Mouse (Mus musculus): Measurements from ENCODE around the gene Bmper. TPM values are rescaled to one million over a fixed set of nuclear protein-coding genes. Genes with fewer than 3 reads are reported as not detected.
A peak's percentile ranks its signal among the peaks of the same experiment; 100 is the strongest.

Gene Bmper
- polyA plus RNA-seq, 1 experiment from 2014 or later, result 30.6 TPM

- peak overlapping the region; percentile 77 for H3K4me3 ChIP-seq (ENCODE audit: low read length)
- 1% methylated on average over 21 of the region's 26 CpGs for WGBS
- H3K4me2 ChIP-seq (ENCODE audit: low read depth, low read length), result peak overlapping the region; percentile 95
- peaks cover 26% of the 10 kb centered on the region for H3K27me3 ChIP-seq (ENCODE audit: control insufficient read depth, insufficient read depth, low read depth, low read length)
- peak overlapping the region; percentile 83 for H3K9ac ChIP-seq (ENCODE audit: low read length)
- peaks cover 5% of the 10 kb centered on the region; the same call in 1 of the 2 replicates for H3K4me1 ChIP-seq (replicated peaks; ENCODE audit: control insufficient read depth, insufficient read depth, low read length)
- H3K9me3 ChIP-seq (ENCODE audit: control insufficient read depth, low read length), result no peaks in the 10 kb centered on the region
- H3K36me3 ChIP-seq (ENCODE audit: control insufficient read depth, insufficient read depth, low read length), result no peaks in the 10 kb centered on the region
- peak overlapping the region; percentile 85 for H3K27ac ChIP-seq (ENCODE audit: low read length)
- peak; percentile 44 for ATAC-seq (ENCODE audit: low read depth)
These were observed 410 bp upstream of the Bmper start for GRCm38 (mm10) chr9:23222492-23222840.

- WGBS, result 2% methylated on average over 28 of the region's 29 CpGs
- Histone ChIP-seq H3K9me3 (ENCODE audit: control insufficient read depth, low read length) (no peaks in the 10 kb centered on the region), H3K4me1 (replicated peaks; ENCODE audit: control insufficient read depth, insufficient read depth, low read length) (peaks cover 5% of the 10 kb centered on the region; the same call in 1 of the 2 replicates), H3K4me2 (ENCODE audit: low read depth, low read length) (peak overlapping the region; percentile 95), H3K9ac (ENCODE audit: low read length) (peak overlapping the region; percentile 83), H3K27me3 (ENCODE audit: control insufficient read depth, insufficient read depth, low read depth, low read length) (peaks cover 26% of the 10 kb centered on the region), H3K36me3 (ENCODE audit: control insufficient read depth, insufficient read depth, low read length) (no peaks in the 10 kb centered on the region), H3K4me3 (ENCODE audit: low read length) (peak overlapping the region; percentile 77), H3K27ac (ENCODE audit: low read length) (0 out of 2 replicates have a peak overlapping the region, but pooled peaks have one; percentile 2)
- no peak for ATAC-seq (ENCODE audit: low read depth)
These were observed 737 bp downstream of the Bmper start for GRCm38 (mm10) chr9:23223549-23224077.

- peak; percentile 83 for ATAC-seq (ENCODE audit: low read depth)
- Histone ChIP-seq H3K27me3 (ENCODE audit: control insufficient read depth, insufficient read depth, low read depth, low read length) (no peaks in the 10 kb centered on the region), H3K4me2 (ENCODE audit: low read depth, low read length) (no peak overlapping the region), H3K4me1 (replicated peaks; ENCODE audit: control insufficient read depth, insufficient read depth, low read length) (peaks cover 12% of the 10 kb centered on the region), H3K4me3 (ENCODE audit: low read length) (no peak overlapping the region), H3K9ac (ENCODE audit: low read length) (no peak overlapping the region), H3K27ac (ENCODE audit: low read length) (peak overlapping the region; percentile 60), H3K36me3 (ENCODE audit: control insufficient read depth, insufficient read depth, low read length) (no peaks in the 10 kb centered on the region), H3K9me3 (ENCODE audit: control insufficient read depth, low read length) (no peaks in the 10 kb centered on the region)
- WGBS, result 43% methylated on average over 8 of the region's 8 CpGs
These were observed 10.7 kb downstream of the Bmper start for GRCm38 (mm10) chr9:23233464-23234121.

GRCm38 (mm10) chr9:23235368-23236002 lies 12.6 kb downstream of the Bmper start:
- Histone ChIP-seq H3K27ac (ENCODE audit: low read length) (no peak overlapping the region), H3K36me3 (ENCODE audit: control insufficient read depth, insufficient read depth, low read length) (no peaks in the 10 kb centered on the region), H3K4me2 (ENCODE audit: low read depth, low read length) (no peak overlapping the region), H3K9ac (ENCODE audit: low read length) (no peak overlapping the region), H3K4me3 (ENCODE audit: low read length) (no peak overlapping the region), H3K9me3 (ENCODE audit: control insufficient read depth, low read length) (no peaks in the 10 kb centered on the region), H3K4me1 (replicated peaks; ENCODE audit: control insufficient read depth, insufficient read depth, low read length) (peaks cover 12% of the 10 kb centered on the region), H3K27me3 (ENCODE audit: control insufficient read depth, insufficient read depth, low read depth, low read length) (no peaks in the 10 kb centered on the region)
- WGBS, result 44% methylated on average over 6 of the region's 6 CpGs
- no peak for ATAC-seq (ENCODE audit: low read depth)

- no peak overlapping the region for H3K4me3 ChIP-seq (ENCODE audit: low read length)
- WGBS, result 63% methylated on average over 6 of the region's 6 CpGs
These were observed 13.9 kb downstream of the Bmper start for GRCm38 (mm10) chr9:23236635-23237279.

GRCm38 (mm10) chr9:23239011-23239410 lies 16.1 kb downstream of the Bmper start:
- peak; percentile 44; the same call in 1 of the 2 replicates for ATAC-seq (ENCODE audit: low read depth)
- Histone ChIP-seq H3K9ac (ENCODE audit: low read length) (no peak overlapping the region), H3K27ac (ENCODE audit: low read length) (no peak overlapping the region), H3K27me3 (ENCODE audit: control insufficient read depth, insufficient read depth, low read depth, low read length) (no peaks in the 10 kb centered on the region), H3K4me2 (ENCODE audit: low read depth, low read length) (no peak overlapping the region), H3K4me1 (replicated peaks; ENCODE audit: control insufficient read depth, insufficient read depth, low read length) (peaks cover 16% of the 10 kb centered on the region), H3K4me3 (ENCODE audit: low read length) (no peak overlapping the region), H3K9me3 (ENCODE audit: control insufficient read depth, low read length) (no peaks in the 10 kb centered on the region), H3K36me3 (ENCODE audit: control insufficient read depth, insufficient read depth, low read length) (no peaks in the 10 kb centered on the region)
- WGBS, result 51% methylated on average over 2 of the region's 2 CpGs

More at GRCm38 (mm10) chr9:23236635-23237279, 13.9 kb downstream of the Bmper start:
- H3K27ac ChIP-seq (ENCODE audit: low read length), result no peak overlapping the region
- H3K9me3 ChIP-seq (ENCODE audit: control insufficient read depth, low read length), result no peaks in the 10 kb centered on the region
- H3K4me1 ChIP-seq (replicated peaks; ENCODE audit: control insufficient read depth, insufficient read depth, low read length), result peaks cover 12% of the 10 kb centered on the region
- H3K36me3 ChIP-seq (ENCODE audit: control insufficient read depth, insufficient read depth, low read length), result no peaks in the 10 kb centered on the region
- no peak for ATAC-seq (ENCODE audit: low read depth)
- H3K27me3 ChIP-seq (ENCODE audit: control insufficient read depth, insufficient read depth, low read depth, low read length), result no peaks in the 10 kb centered on the region
- H3K4me2 ChIP-seq (ENCODE audit: low read depth, low read length), result no peak overlapping the region
- H3K9ac ChIP-seq (ENCODE audit: low read length), result no peak overlapping the region

GRCm38 (mm10) chr9:23242911-23243310 lies 20.0 kb downstream of the Bmper start:
- 49% methylated on average over 3 of the region's 3 CpGs for WGBS
- H3K4me1 ChIP-seq (replicated peaks; ENCODE audit: control insufficient read depth, insufficient read depth, low read length), result peaks cover 8% of the 10 kb centered on the region
- H3K36me3 ChIP-seq (ENCODE audit: control insufficient read depth, insufficient read depth, low read length), result no peaks in the 10 kb centered on the region
- H3K4me3 ChIP-seq (ENCODE audit: low read length), result no peak overlapping the region
- ATAC-seq (ENCODE audit: low read depth), result peak; percentile 62; the same call in 1 of the 2 replicates
- no peak overlapping the region for H3K9ac ChIP-seq (ENCODE audit: low read length)
- H3K27ac ChIP-seq (ENCODE audit: low read length), result peak overlapping the region; percentile 31; the same call in 1 of the 2 replicates
- H3K27me3 ChIP-seq (ENCODE audit: control insufficient read depth, insufficient read depth, low read depth, low read length), result no peaks in the 10 kb centered on the region
- H3K9me3 ChIP-seq (ENCODE audit: control insufficient read depth, low read length), result no peaks in the 10 kb centered on the region
- no peak overlapping the region for H3K4me2 ChIP-seq (ENCODE audit: low read depth, low read length)

GRCm38 (mm10) chr9:23243869-23244268 lies 21.0 kb downstream of the Bmper start:
- no peak for ATAC-seq (ENCODE audit: low read depth)
- 42% methylated on average over 6 of the region's 6 CpGs for WGBS

GRCm38 (mm10) chr9:23246389-23246788 lies 23.5 kb downstream of the Bmper start:
- ATAC-seq (ENCODE audit: low read depth), result no peak
- Histone ChIP-seq H3K4me1 (replicated peaks; ENCODE audit: control insufficient read depth, insufficient read depth, low read length) (peaks cover 13% of the 10 kb centered on the region), H3K27me3 (ENCODE audit: control insufficient read depth, insufficient read depth, low read depth, low read length) (no peaks in the 10 kb centered on the region), H3K9me3 (ENCODE audit: control insufficient read depth, low read length) (no peaks in the 10 kb centered on the region), H3K27ac (ENCODE audit: low read length) (no peak overlapping the region), H3K36me3 (ENCODE audit: control insufficient read depth, insufficient read depth, low read length) (no peaks in the 10 kb centered on the region), H3K4me3 (ENCODE audit: low read length) (no peak overlapping the region), H3K4me2 (ENCODE audit: low read depth, low read length) (no peak overlapping the region), H3K9ac (ENCODE audit: low read length) (no peak overlapping the region)
- WGBS, result 79% methylated on average over 9 of the region's 9 CpGs

More at GRCm38 (mm10) chr9:23243869-23244268, 21.0 kb downstream of the Bmper start:
- Histone ChIP-seq H3K27me3 (ENCODE audit: control insufficient read depth, insufficient read depth, low read depth, low read length) (no peaks in the 10 kb centered on the region), H3K27ac (ENCODE audit: low read length) (no peak overlapping the region), H3K4me1 (replicated peaks; ENCODE audit: control insufficient read depth, insufficient read depth, low read length) (peaks cover 8% of the 10 kb centered on the region), H3K4me3 (ENCODE audit: low read length) (no peak overlapping the region), H3K4me2 (ENCODE audit: low read depth, low read length) (no peak overlapping the region), H3K9me3 (ENCODE audit: control insufficient read depth, low read length) (no peaks in the 10 kb centered on the region), H3K9ac (ENCODE audit: low read length) (no peak overlapping the region), H3K36me3 (ENCODE audit: control insufficient read depth, insufficient read depth, low read length) (no peaks in the 10 kb centered on the region)

All from lung, embryonic 16.5 days (tissue).